Mouse (Mus musculus): ENCODE data around the gene Zar1. TPM values are rescaled to one million over a fixed set of nuclear protein-coding genes. Genes with fewer than 3 reads are reported as not detected.

Zar1 gene
- polyA plus RNA-seq (2021; fragmentation: Nextera tagmentation) = 0.11 and 0.42 TPM in 2 replicates
- long read RNA-seq, experiment 1, partial matches to known transcripts = 1 of 3 reads
- long read RNA-seq, experiment 1, other reads (novel, unspliced or antisense) = 0 of 3 reads
- long read RNA-seq, experiment 2 = 0 reads

DNA sequence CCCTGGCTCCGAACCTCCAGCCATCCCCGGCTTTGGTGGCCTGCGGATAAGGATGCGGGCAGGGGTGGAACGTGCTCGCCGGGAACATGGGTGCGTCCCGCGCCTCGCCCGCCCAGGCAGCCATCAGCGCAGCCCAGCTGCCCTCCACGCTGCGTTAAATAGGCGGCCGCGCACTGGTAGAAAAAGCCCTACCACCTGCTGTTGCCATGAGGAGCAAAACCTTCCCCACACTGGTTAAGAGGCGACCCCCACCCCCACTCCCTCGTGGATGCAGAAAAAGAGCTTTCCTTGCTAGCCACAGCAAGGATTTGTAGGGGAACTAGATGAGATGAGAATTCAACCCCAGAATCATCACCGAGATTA lies at the start of gene Zar1:
TSS of gene Zar1 (minus strand) at position 285 of the 363 bp plus-strand sequence.

DNA sequence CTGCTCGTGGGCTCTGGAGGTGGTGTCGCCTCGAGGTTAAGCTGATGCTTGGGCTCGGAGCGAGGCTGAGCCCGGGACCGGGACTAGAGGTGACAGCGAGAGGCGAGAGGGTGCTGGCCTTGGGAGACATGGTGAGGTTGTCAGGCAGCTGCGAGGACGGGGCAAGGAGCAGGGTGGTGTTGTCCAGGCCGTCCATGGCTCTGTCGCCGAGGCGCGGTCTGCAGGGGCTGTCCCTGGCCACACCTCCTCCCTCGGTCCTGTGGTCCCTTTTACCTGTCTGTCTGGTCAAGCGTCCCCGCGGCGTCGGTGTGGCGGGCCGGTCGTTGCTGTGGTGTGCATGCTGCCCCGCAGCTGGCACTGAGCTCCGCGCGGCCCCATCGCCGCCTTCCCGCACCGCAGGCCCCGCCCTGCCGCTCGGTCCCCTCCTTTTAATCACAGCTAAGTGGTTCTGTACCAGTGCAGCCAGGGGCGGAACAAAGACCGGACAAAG lies 6.2 kb upstream of the Zar1 start, which contains the start of gene Gm5868:
TSS of gene Gm5868 (minus strand) at position 360 of the 490 bp plus-strand sequence.

DNA sequence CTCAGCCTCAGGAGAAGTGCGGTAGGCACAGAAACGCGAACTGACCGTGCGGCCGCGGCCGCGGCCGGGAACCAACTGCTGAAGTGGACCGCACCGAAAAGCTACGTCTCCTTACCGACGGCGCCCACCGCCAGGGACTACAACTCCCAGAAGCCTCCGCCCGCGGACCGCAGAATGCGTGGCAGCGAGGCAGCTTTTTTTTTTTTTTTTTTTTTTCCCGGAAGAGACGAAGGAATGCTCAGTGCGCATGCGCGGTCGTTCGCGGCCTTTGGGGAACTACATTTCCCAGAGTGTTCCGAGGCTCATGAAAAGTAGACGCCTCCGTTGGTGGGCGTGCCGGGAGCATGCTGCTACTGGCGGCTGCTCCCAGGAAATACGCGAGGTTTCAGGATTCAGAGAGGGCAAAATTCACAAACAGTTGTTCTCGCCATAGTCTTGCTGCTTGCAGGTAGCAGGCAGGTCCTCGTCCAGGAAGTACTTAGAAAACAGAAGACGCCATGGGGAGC lies 21.5 kb downstream of the Zar1 start, which contains the start of gene Nfxl1:
TSS of gene Nfxl1 (minus strand) at position 141 of the 506 bp plus-strand sequence.

Other genes with a start within 250 kb of the Zar1 start
- gene Corin, start 76.8 kb downstream of the Zar1 start, polyA plus RNA-seq (2021; fragmentation: Nextera tagmentation) = 0.04 and 0.05 TPM in 2 replicates
- 1.9 and 2.3 TPM in 2 replicates for gene Nfxl1, start 21.6 kb downstream of the Zar1 start, polyA plus RNA-seq (2021; fragmentation: Nextera tagmentation)
- not detected in 2 replicates for gene Gm5868, start 6.3 kb upstream of the Zar1 start, polyA plus RNA-seq (2021; fragmentation: Nextera tagmentation)
- not detected in 2 replicates for gene Cnga1, start 63.0 kb upstream of the Zar1 start, polyA plus RNA-seq (2021; fragmentation: Nextera tagmentation)
- not detected in 2 replicates for gene Nipal1, start 66.5 kb upstream of the Zar1 start, polyA plus RNA-seq (2021; fragmentation: Nextera tagmentation)
- gene Txk, start 171.5 kb upstream of the Zar1 start, polyA plus RNA-seq (2021; fragmentation: Nextera tagmentation) = 0.05 and 0.32 TPM in 2 replicates

Measured in left cerebral cortex, adult 6 months (tissue).